Comparison of ENCODE assay signal across 8 mouse cellular contexts in genomic region chr14:57921428-57922131, GRCm38 (mm10). TPM values are rescaled to one million over a fixed set of nuclear protein-coding genes. Genes with fewer than 3 reads are reported as not detected.
A peak's percentile ranks its signal among the peaks of the same experiment; 100 is the strongest.
DNase-seq lines count a peak whose midpoint lies in the region; ATAC-seq and TF ChIP-seq lines count a peak whose summit lies in the region.

No protein-coding gene starts in this region.

- no peaks in the 10 kb centered on the region for H3K4me1 ChIP-seq in lung, embryonic 16.5 days (replicated peaks; ENCODE audit: control insufficient read depth, insufficient read depth, low read length)
- H3K4me1 ChIP-seq in embryonic facial prominence, embryonic 13.5 days = peaks cover 14% of the 10 kb centered on the region
- peaks cover 5% of the 10 kb centered on the region; the same call in 1 of the 2 replicates for H3K4me1 ChIP-seq in limb, embryonic 10.5 days
- no peaks in the 10 kb centered on the region for H3K4me1 ChIP-seq in stomach, postnatal 0 days (replicated peaks; ENCODE audit: control insufficient read depth, insufficient read depth)

- H3K4me2 ChIP-seq in lung, embryonic 16.5 days (ENCODE audit: low read depth, low read length) = no peak overlapping the region
- 0 out of 2 replicates have a peak overlapping the region, but pooled peaks have one; percentile 14 for H3K4me2 ChIP-seq in embryonic facial prominence, embryonic 13.5 days
- no peak overlapping the region for H3K4me2 ChIP-seq in stomach, postnatal 0 days (replicated peaks; ENCODE audit: low read depth)

- no peak overlapping the region for H3K4me3 ChIP-seq in lung, embryonic 16.5 days (ENCODE audit: low read length)
- no peak overlapping the region for H3K4me3 ChIP-seq in embryonic facial prominence, embryonic 13.5 days
- no peak overlapping the region for H3K4me3 ChIP-seq in limb, embryonic 10.5 days
- H3K4me3 ChIP-seq in stomach, postnatal 0 days (ENCODE audit: low read depth, low read length) = no peak overlapping the region

- H3K27ac ChIP-seq in lung, embryonic 16.5 days (ENCODE audit: low read length) = peak overlapping the region; percentile 50
- H3K27ac ChIP-seq in embryonic facial prominence, embryonic 13.5 days = peak overlapping the region; percentile 72
- peak overlapping the region; percentile 34; the same call in 1 of the 2 replicates for H3K27ac ChIP-seq in limb, embryonic 10.5 days
- peak overlapping the region; percentile 40; the same call in 1 of the 2 replicates for H3K27ac ChIP-seq in stomach, postnatal 0 days (replicated peaks)

- no peak for TF ChIP-seq CTCF in stomach, postnatal 0 days (IDR thresholded peaks at IDR 0.05; ENCODE audit: low read depth)

- no peak for DNase-seq in lung, postnatal 25 days (ENCODE audit: low spot score)
- DNase-seq in heart, postnatal 14 days = peak; percentile 31 to 42
- no peak for DNase-seq in limb, embryonic 10.5 days (ENCODE audit: low spot score)
- DNase-seq in stomach, postnatal 0 days (ENCODE audit: low spot score) = no peak
- no peak for DNase-seq in adrenal gland, postnatal 4 days (ENCODE audit: low spot score in 2 of 2)
- no peak for DNase-seq in right cerebral cortex, adult 2 months (ENCODE audit: low spot score in 2 of 2)

- peak; percentile 64; the same call in 1 of the 2 replicates for ATAC-seq in lung, embryonic 16.5 days (ENCODE audit: low read depth)
- peak; percentile 72; the same call in 1 of the 2 replicates for ATAC-seq in embryonic facial prominence, embryonic 13.5 days (ENCODE audit: insufficient number of reproducible peaks, insufficient read depth, low FRiP score, low TSS enrichment, low read depth)
- ATAC-seq in stomach, postnatal 0 days (ENCODE audit: low FRiP score, low TSS enrichment) = peak; percentile 35; the same call in 1 of the 2 replicates

- peaks cover 27% of the 10 kb centered on the region for H3K36me3 ChIP-seq in lung, embryonic 16.5 days (ENCODE audit: control insufficient read depth, insufficient read depth, low read length)
- peaks cover 51% of the 10 kb centered on the region for H3K36me3 ChIP-seq in embryonic facial prominence, embryonic 13.5 days
- peaks cover 37% of the 10 kb centered on the region for H3K36me3 ChIP-seq in limb, embryonic 10.5 days
- peaks cover 12% of the 10 kb centered on the region for H3K36me3 ChIP-seq in stomach, postnatal 0 days (ENCODE audit: control insufficient read depth, insufficient read depth, low read length)

- WGBS in lung, embryonic 16.5 days = 55% methylated on average over 10 of the region's 10 CpGs
- 24% methylated on average over 10 of the region's 10 CpGs for WGBS in embryonic facial prominence, embryonic 13.5 days
- WGBS in limb, embryonic 10.5 days = 70% methylated on average over 10 of the region's 10 CpGs
- 49% methylated on average over 10 of the region's 10 CpGs for WGBS in stomach, postnatal 0 days

- intact Hi-C loops in heart, postnatal 14 days (cut with DNase I) = no loop called here

- peaks cover 3% of the 10 kb centered on the region for H3K9me3 ChIP-seq in lung, embryonic 16.5 days (ENCODE audit: control insufficient read depth, low read length)
- H3K9me3 ChIP-seq in embryonic facial prominence, embryonic 13.5 days = no peaks in the 10 kb centered on the region
- no peaks in the 10 kb centered on the region for H3K9me3 ChIP-seq in limb, embryonic 10.5 days (replicated peaks)
- no peaks in the 10 kb centered on the region for H3K9me3 ChIP-seq in stomach, postnatal 0 days (ENCODE audit: control insufficient read depth, low read length)

- no peaks in the 10 kb centered on the region for H3K27me3 ChIP-seq in lung, embryonic 16.5 days (ENCODE audit: control insufficient read depth, insufficient read depth, low read depth, low read length)
- H3K27me3 ChIP-seq in embryonic facial prominence, embryonic 13.5 days = no peaks in the 10 kb centered on the region
- H3K27me3 ChIP-seq in limb, embryonic 10.5 days (ENCODE audit: low read depth, poor library complexity, severe bottlenecking) = no peaks in the 10 kb centered on the region
- no peaks in the 10 kb centered on the region for H3K27me3 ChIP-seq in stomach, postnatal 0 days (ENCODE audit: control insufficient read depth, insufficient read depth, low read length)

- no peak overlapping the region for H3K9ac ChIP-seq in lung, embryonic 16.5 days (ENCODE audit: low read length)
- H3K9ac ChIP-seq in embryonic facial prominence, embryonic 13.5 days = no peak overlapping the region
- H3K9ac ChIP-seq in stomach, postnatal 0 days (ENCODE audit: low read length) = no peak overlapping the region

- TF ChIP-seq EP300 in stomach, postnatal 0 days (optimal IDR thresholded peaks at IDR 0.05) = no peak

RNA-seq across cellular contexts. Expression of gene Zdhhc20, which starts 31.5 kb away (rescaled TPM):
- 72.3 and 76.2 TPM in 2 replicates for polyA plus RNA-seq in lung, embryonic 16.5 days (2015; fragmentation: Nextera tagmentation; extraction: Ambion mirVana)
- 83.3 and 85.5 TPM in 2 replicates for polyA plus RNA-seq in embryonic facial prominence, embryonic 13.5 days (2015; fragmentation: Nextera tagmentation; extraction: Ambion mirVana)
- 10 to 100 TPM; 12.4 to 16.5 TPM for total RNA-seq in heart, postnatal 14 days (2021)
- polyA plus RNA-seq in limb, embryonic 10.5 days (2016; fragmentation: Nextera tagmentation; extraction: Ambion mirVana) = 53.6 and 62.7 TPM in 2 replicates
- 46.0 and 48.6 TPM in 2 replicates for polyA plus RNA-seq in stomach, postnatal 0 days (2015; fragmentation: Nextera tagmentation; extraction: Ambion mirVana)
- total RNA-seq in adrenal gland, postnatal 4 days (2021) = 10 to 100 TPM; 53.8 to 61.9 TPM

Comparison
In these comparisons a context has a peak if more than half of its experiments do, and no peak if none do; other contexts are left out.
1. DNase-seq: peak in heart, postnatal 14 days (2 of 2); none in lung, postnatal 25 days (single experiment), limb, embryonic 10.5 days (single experiment), stomach, postnatal 0 days (single experiment), adrenal gland, postnatal 4 days (0 of 2) and right cerebral cortex, adult 2 months (0 of 2).
2. Peak in every context shown above with its lines, with median percentiles within 50 percentile points of each other: ATAC-seq and H3K27ac ChIP-seq.